Mouse (Mus musculus) heart, embryonic 11.5 days (tissue): ENCODE data around the gene Gm5916. TPM values are rescaled to one million over a fixed set of nuclear protein-coding genes. Genes with fewer than 3 reads are reported as not detected.

Experiments
- ATAC-seq: fragments of 200-750 bp; cut with Nextera tagmentation; replicated peaks from 2 replicates; pipeline ENCODE4 v1.8.0; 2017; ENCODE audit warnings: moderate library complexity; ENCODE audit not compliant: insufficient number of reproducible peaks, low FRiP score, low TSS enrichment
- H3K27ac ChIP-seq: fragments of 300-500 bp; sonication (generic); 2 replicates; pipeline ENCODE4 v1.5.1; 2014; ENCODE audit warnings: mild to moderate bottlenecking, low read depth, low read length
- H3K27me3 ChIP-seq: fragments of 300-500 bp; sonication (generic); 2 replicates; pipeline ENCODE4 v1.6.1; 2014; ENCODE audit warnings: mild to moderate bottlenecking, low read length, mixed read lengths; ENCODE audit not compliant: control insufficient read depth, insufficient read depth
- H3K36me3 ChIP-seq: fragments of 300-500 bp; sonication (generic); 2 replicates; pipeline ENCODE4 v1.6.1; 2014; ENCODE audit warnings: mild to moderate bottlenecking, low read length, moderate library complexity, mixed read lengths; ENCODE audit not compliant: control insufficient read depth, insufficient read depth
- H3K4me1 ChIP-seq: fragments of 300-500 bp; sonication (generic); 2 replicates; pipeline ENCODE4 v1.6.1; 2014; ENCODE audit warnings: low read length; ENCODE audit not compliant: control insufficient read depth, insufficient read depth
- H3K4me2 ChIP-seq: fragments of 300-500 bp; sonication (generic); 2 replicates; pipeline ENCODE4 v1.6.1; 2014; ENCODE audit warnings: mild to moderate bottlenecking, moderate library complexity
- H3K4me3 ChIP-seq: fragments of 300-500 bp; sonication (generic); 2 replicates; pipeline ENCODE4 v1.5.1; 2014; ENCODE audit warnings: low read depth, low read length
- H3K9ac ChIP-seq: fragments of 300-500 bp; sonication (generic); 2 replicates; pipeline ENCODE4 v1.6.1; 2014; ENCODE audit warnings: mild to moderate bottlenecking, low read depth, low read length, moderate library complexity
- H3K9me3 ChIP-seq: fragments of 300-500 bp; sonication (generic); replicated peaks from 2 replicates; pipeline ENCODE4 v1.6.1; 2016; ENCODE audit warnings: low read length; ENCODE audit not compliant: control insufficient read depth
- WGBS: fragments of 180-500 bp; shearing (Covaris S2); extraction: QIAGEN DNeasy Blood & Tissue Kit; methylation state at CpG from one replicate; pipeline ENCODE4 v1.1.7; 2014; ENCODE audit not compliant: insufficient replicate concordance; 5-methylcytosine and 5-hydroxymethylcytosine counted together
- polyA plus RNA-seq: library from polyadenylated mRNA; unstranded; fragments of >200 nt; fragmentation: Nextera tagmentation; extraction: Ambion mirVana; gene quantifications from 2 replicates; pipeline ENCODE4 v1.2.1, GENCODE M21; 2014

The Gm5916 gene
- polyA plus RNA-seq = not detected in 2 replicates

- Histone ChIP-seq H3K9ac (no peak within 1 kb of the TSS), H3K9me3 (no peaks in the 10 kb centered on the region), H3K4me1 (no peaks in the 10 kb centered on the region), H3K4me2 (no peak within 1 kb of the TSS), H3K27me3 (no peaks in the 10 kb centered on the region), H3K27ac (no peak within 1 kb of the TSS), H3K4me3 (no peak within 1 kb of the TSS), H3K36me3 (no peaks in the 10 kb centered on the region)
- ATAC-seq = no peak
- WGBS = 75% methylated on average over 1 of the region's 1 CpGs
Measured at GRCm38 (mm10) chr9:36128679-36129078, at the start of gene Gm5916. Gene Gm5916 (minus strand): TSS chr9:36128779.

Other genes with a start within 250 kb of the Gm5916 start
- not detected in 2 replicates for gene 9230113P08Rik, start 220.4 kb downstream of the Gm5916 start, polyA plus RNA-seq